Mouse (Mus musculus) liver, embryonic 15.5 days (tissue): ENCODE results near the gene Foxk2. TPM values are rescaled to one million over a fixed set of nuclear protein-coding genes. Genes with fewer than 3 reads are reported as not detected.
"Not testable (repeated sequence)": the region's sequence is repeated elsewhere in the genome, so short reads cannot be mapped to it uniquely, and the experiment has no call there.

Experiments
- ATAC-seq: fragments of 200-750 bp; cut with Nextera tagmentation; 2 replicates; pipeline ENCODE4 v1.8.0; 2017; ENCODE audit warnings: moderate number of reproducible peaks, mild to moderate bottlenecking, moderate library complexity; ENCODE audit not compliant: insufficient read depth
- H3K27ac ChIP-seq: fragments of 300-500 bp; sonication (generic); replicated peaks from 2 replicates; pipeline ENCODE4 v1.5.1; 2015; ENCODE audit warnings: mild to moderate bottlenecking, inconsistent platforms
- H3K27me3 ChIP-seq: fragments of 300-500 bp; sonication (generic); 2 replicates; pipeline ENCODE4 v1.6.1; 2015; ENCODE audit warnings: mild to moderate bottlenecking, inconsistent platforms
- H3K36me3 ChIP-seq: fragments of 300-500 bp; sonication (generic); replicated peaks from 2 replicates; pipeline ENCODE4 v1.6.1; 2015; ENCODE audit warnings: moderate library complexity, mild to moderate bottlenecking, inconsistent platforms
- H3K4me1 ChIP-seq: fragments of 300-500 bp; sonication (generic); replicated peaks from 2 replicates; pipeline ENCODE4 v1.6.1; 2015; ENCODE audit warnings: inconsistent platforms
- H3K4me2 ChIP-seq: fragments of 300-500 bp; sonication (generic); 2 replicates; pipeline ENCODE4 v1.6.1; 2015; ENCODE audit warnings: moderate library complexity, mild to moderate bottlenecking, inconsistent platforms
- H3K4me3 ChIP-seq: fragments of 300-500 bp; sonication (generic); replicated peaks from 2 replicates; pipeline ENCODE4 v1.5.1; 2015; ENCODE audit warnings: mild to moderate bottlenecking, inconsistent platforms
- H3K9ac ChIP-seq: fragments of 300-500 bp; sonication (generic); 2 replicates; pipeline ENCODE4 v1.6.1; 2015; ENCODE audit warnings: moderate library complexity, mild to moderate bottlenecking, inconsistent platforms
- H3K9me3 ChIP-seq: fragments of 300-500 bp; sonication (generic); replicated peaks from 2 replicates; pipeline ENCODE4 v1.6.1; 2016; ENCODE audit warnings: inconsistent platforms
- WGBS: fragments of 180-500 bp; shearing (Covaris S2); methylation state at CpG from one replicate; pipeline ENCODE4 v1.1.7; 2015; ENCODE audit warnings: mixed read lengths; ENCODE audit not compliant: insufficient replicate concordance; 5-methylcytosine and 5-hydroxymethylcytosine counted together
- polyA plus RNA-seq: library from polyadenylated mRNA; unstranded; fragments of >200 nt; fragmentation: Nextera tagmentation; extraction: Ambion mirVana; gene quantifications from 2 replicates; pipeline ENCODE4 v1.2.1, GENCODE M21; 2015

The Foxk2 gene
- polyA plus RNA-seq, 1 experiment from 2014 or later = 2.8 TPM

GRCm38 (mm10) chr11:121339647-121340046, 79.9 kb downstream of the Foxk2 start:
- Histone ChIP-seq H3K9me3 (no peaks in the 10 kb centered on the region), H3K9ac (no peak overlapping the region), H3K4me1 (peaks cover 25% of the 10 kb centered on the region), H3K4me2 (no peak overlapping the region), H3K27ac (0 out of 2 replicates have a peak overlapping the region, but pooled peaks have one; percentile 38), H3K4me3 (no peak overlapping the region), H3K36me3 (peaks cover 55% of the 10 kb centered on the region), H3K27me3 (no peaks in the 10 kb centered on the region)
- WGBS = 50% methylated on average over 1 of the region's 1 CpGs
- ATAC-seq = no peak

DNA sequence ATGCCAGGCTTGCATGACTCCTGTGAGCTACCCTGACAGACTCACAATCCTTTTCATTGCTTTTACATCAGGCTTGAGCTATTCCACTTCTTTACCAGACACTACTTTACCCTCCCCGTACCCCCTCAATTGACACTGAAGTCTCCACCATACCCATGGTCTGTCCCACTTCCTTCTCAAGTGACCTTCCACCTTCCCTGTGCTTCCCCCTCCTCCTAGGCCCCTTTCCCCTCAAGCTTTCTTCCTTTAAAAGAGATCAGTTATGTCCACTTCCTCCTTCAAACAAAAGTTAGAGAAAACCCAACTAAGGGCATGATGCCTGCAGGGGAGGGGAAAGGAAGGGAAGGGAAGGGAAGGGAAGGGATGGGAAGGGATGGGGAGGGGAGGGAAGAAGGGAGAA, 80.5 kb downstream of the Foxk2 start:
- ATAC-seq = no peak
- Histone ChIP-seq H3K27ac (0 out of 2 replicates have a peak overlapping the region, but pooled peaks have one; percentile 38), H3K9me3 (no peaks in the 10 kb centered on the region), H3K4me2 (no peak overlapping the region), H3K9ac (no peak overlapping the region), H3K4me1 (peaks cover 25% of the 10 kb centered on the region), H3K36me3 (peaks cover 54% of the 10 kb centered on the region), H3K27me3 (no peaks in the 10 kb centered on the region), H3K4me3 (no peak overlapping the region)
- WGBS = 60% methylated on average over 1 of the region's 1 CpGs

DNA sequence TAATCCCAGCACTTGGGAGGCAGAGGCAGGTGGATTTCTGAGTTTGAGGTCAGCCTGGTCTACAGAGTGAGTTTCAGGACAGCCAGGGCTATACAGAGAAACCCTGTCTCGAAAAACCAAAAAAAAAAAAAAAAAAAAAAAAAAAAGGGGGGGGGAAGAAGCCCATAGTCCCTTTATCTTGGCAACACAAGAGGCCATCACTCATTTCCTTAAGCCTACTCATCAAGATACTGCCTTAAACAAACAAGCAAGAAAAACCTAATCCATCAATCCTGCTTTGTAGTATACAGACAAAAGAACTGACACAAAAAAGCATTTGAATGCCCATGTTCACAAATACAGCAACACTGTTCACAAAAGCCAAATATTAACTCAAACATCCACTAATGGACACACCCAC, 82.6 kb downstream of the Foxk2 start:
- not testable (repeated sequence) for H3K9ac ChIP-seq, H3K9me3 ChIP-seq, H3K4me3 ChIP-seq, H3K27me3 ChIP-seq, H3K4me2 ChIP-seq, H3K27ac ChIP-seq, ATAC-seq
- WGBS = 30% methylated on average over 1 of the region's 1 CpGs
- Histone ChIP-seq H3K4me1 (peaks cover 25% of the 10 kb centered on the region), H3K36me3 (peaks cover 52% of the 10 kb centered on the region)

DNA sequence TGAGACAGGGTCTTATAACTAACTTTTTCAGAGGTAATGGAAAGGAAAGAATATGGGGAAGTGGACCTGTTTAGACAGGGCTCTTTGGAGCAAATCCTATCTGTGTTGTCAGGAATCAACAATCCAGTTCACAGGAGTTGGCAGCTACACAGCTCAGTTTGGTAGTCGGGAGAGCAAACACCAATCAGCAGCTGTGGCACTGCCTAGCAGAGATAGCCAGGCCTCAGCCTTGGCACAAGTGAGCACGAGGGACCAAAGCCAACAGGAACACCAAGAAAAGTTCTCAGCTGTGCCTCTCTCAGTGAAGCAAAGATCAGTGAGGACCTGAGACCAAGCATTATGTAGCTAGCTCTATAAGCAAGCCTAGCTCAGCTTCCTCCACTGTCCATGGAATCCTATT, 87.2 kb downstream of the Foxk2 start:
- no peak overlapping the region for H3K9ac ChIP-seq
- ATAC-seq = no peak
- no peaks in the 10 kb centered on the region for H3K27me3 ChIP-seq
- no peak overlapping the region for H3K4me3 ChIP-seq
- no peak overlapping the region for H3K27ac ChIP-seq
- peaks cover 56% of the 10 kb centered on the region for H3K36me3 ChIP-seq
- H3K4me2 ChIP-seq = no peak overlapping the region
- peaks cover 19% of the 10 kb centered on the region for H3K4me1 ChIP-seq
- WGBS = 68% methylated on average over 2 of the region's 2 CpGs
- no peaks in the 10 kb centered on the region for H3K9me3 ChIP-seq

DNA sequence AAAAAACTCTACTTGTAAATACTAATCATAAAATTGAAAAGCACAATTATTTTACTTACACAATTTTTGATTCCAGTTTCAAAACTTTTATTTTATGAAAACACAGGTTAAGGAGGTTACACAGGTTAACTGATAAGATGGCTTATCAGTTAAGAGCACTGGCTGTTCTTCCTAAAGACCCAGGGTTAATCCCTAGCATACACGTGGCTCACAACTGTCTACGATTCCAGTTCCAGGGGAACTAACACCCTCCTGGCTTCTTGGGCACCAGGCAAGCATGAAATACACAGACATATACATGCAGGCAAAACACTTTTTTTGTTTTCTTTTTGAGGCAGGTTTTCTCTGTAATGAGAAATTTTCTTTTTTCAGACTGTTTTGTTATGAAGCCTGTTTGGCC, 88.4 kb downstream of the Foxk2 start:
- H3K4me1 ChIP-seq = peaks cover 26% of the 10 kb centered on the region
- WGBS = 70% methylated on average over 2 of the region's 2 CpGs
- no peak overlapping the region for H3K27ac ChIP-seq
- no peak overlapping the region for H3K9ac ChIP-seq
- no peaks in the 10 kb centered on the region for H3K27me3 ChIP-seq
- H3K4me2 ChIP-seq = no peak overlapping the region
- ATAC-seq = no peak
- no peaks in the 10 kb centered on the region for H3K9me3 ChIP-seq
- H3K36me3 ChIP-seq = peaks cover 57% of the 10 kb centered on the region
- H3K4me3 ChIP-seq = no peak overlapping the region

- 73% methylated on average over 3 of the region's 3 CpGs for WGBS
- H3K27ac ChIP-seq, ATAC-seq, H3K9me3 ChIP-seq, H3K4me2 ChIP-seq, H3K9ac ChIP-seq, H3K27me3 ChIP-seq, H3K4me3 ChIP-seq: not testable (repeated sequence)
- H3K36me3 ChIP-seq = peaks cover 53% of the 10 kb centered on the region
- H3K4me1 ChIP-seq = peaks cover 26% of the 10 kb centered on the region
These were observed 88.9 kb downstream of the Foxk2 start for GRCm38 (mm10) chr11:121348727-121349126.

DNA sequence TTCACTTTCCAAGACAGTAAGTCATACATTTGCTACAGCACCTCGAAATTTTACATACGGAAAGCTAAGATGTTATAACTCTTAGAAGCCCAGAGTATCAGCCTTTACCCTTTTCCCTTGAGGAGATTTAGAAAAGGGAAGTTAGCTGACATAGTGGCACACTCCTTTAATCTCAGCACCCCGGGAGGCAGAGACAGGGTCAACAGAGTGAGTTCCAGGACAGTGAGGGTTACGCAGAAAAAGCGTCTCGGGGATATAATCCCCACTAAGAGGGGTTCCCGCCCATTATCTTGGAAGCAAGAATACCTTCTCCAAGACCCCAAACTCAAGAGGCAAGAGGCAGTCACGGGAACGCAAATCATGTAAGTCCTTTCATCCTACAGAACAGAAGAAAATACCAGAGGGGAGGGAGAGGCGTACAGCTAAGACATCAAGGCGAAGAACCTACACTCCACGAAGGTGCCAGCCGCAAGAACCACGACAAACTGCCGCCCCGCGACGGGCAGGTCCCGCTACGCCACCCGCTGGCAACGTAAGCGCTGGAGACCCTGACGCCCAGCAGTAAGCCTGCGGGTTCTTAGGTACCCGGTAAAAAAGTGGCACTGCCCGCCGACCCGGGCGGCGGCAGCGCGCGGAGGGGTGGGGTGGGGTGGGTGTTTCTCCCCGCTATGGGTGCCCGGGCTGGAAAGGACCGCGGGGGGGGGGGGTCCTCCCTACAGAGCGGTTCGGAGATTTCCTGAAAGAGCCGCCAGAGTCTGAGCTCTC, 93.7 kb downstream of the Foxk2 start:
- peak overlapping the region; percentile 96 for H3K4me3 ChIP-seq
- no peaks in the 10 kb centered on the region for H3K9me3 ChIP-seq
- peaks cover 36% of the 10 kb centered on the region for H3K4me1 ChIP-seq
- H3K27ac ChIP-seq = peak overlapping the region; percentile 89
- H3K4me2 ChIP-seq = peak overlapping the region; percentile 86
- WGBS = 1% methylated on average over 41 of the region's 41 CpGs
- peak; percentile 45 for ATAC-seq
- peak overlapping the region; percentile 94 for H3K9ac ChIP-seq
- 0 out of 2 replicates have a peak, but pooled peaks cover 3% of the 10 kb centered on the region for H3K27me3 ChIP-seq
- H3K36me3 ChIP-seq = peaks cover 20% of the 10 kb centered on the region

DNA sequence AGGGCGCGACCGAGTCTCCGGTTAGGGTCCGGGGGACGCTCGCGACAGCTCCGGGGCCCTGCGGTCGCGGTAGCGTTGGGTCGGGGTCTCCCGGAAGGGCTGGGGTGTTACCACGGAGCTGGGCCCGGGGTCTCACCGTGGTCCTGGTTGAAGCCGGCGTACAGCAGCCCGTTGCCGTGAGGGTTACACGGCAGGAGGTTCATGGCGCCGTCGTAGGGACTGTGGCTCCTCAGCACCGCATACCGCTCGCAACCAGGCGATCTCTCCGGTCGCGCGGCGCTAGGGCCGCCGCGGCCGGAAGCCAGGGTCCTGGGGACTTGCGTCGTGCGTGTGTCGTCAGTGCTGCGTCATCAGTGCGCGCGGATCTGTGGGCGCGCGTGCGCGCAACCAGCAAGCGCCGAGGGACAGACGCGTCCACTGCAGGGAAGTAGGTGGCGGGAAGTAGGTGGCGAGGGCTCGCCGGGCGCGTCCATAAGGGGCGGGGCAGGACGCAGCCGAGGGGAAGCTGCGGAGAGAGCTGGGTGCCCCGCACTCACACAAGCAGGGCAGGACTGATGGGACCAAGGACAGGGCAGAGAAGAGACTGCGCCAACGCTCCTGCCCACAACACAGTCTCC, 94.4 kb downstream of the Foxk2 start, which contains the start of gene Wdr45b:
TSS of gene Wdr45b (minus strand) at position 355 of the 617 bp plus-strand sequence.
- peaks cover 36% of the 10 kb centered on the region for H3K4me1 ChIP-seq
- no peaks in the 10 kb centered on the region for H3K9me3 ChIP-seq
- H3K36me3 ChIP-seq = peaks cover 14% of the 10 kb centered on the region
- under 1% methylated on average over 69 of the region's 69 CpGs for WGBS
- ATAC-seq = peak; percentile 96
- H3K27ac ChIP-seq = peak within 1 kb of the TSS; percentile 89
- peak within 1 kb of the TSS; percentile 86 for H3K4me2 ChIP-seq
- peak within 1 kb of the TSS; percentile 94 for H3K9ac ChIP-seq
- 0 out of 2 replicates have a peak, but pooled peaks cover 4% of the 10 kb centered on the region for H3K27me3 ChIP-seq
- H3K4me3 ChIP-seq = peak within 1 kb of the TSS; percentile 96

Other genes starting within 250 kb of the Foxk2 start
- gene Cd7, start 220.6 kb upstream of the Foxk2 start, polyA plus RNA-seq = 0.70 and 0.97 TPM in 2 replicates
- gene Sectm1b, start 196.4 kb upstream of the Foxk2 start, polyA plus RNA-seq = 0.08 and 0.23 TPM in 2 replicates
- gene Sectm1a, start 178.8 kb upstream of the Foxk2 start, polyA plus RNA-seq = 0.68 and 1.7 TPM in 2 replicates
- 0.06 and 0.07 TPM in 2 replicates for gene Tex19.2, start 141.3 kb upstream of the Foxk2 start, polyA plus RNA-seq
- gene Tex19.1, start 113.8 kb upstream of the Foxk2 start, polyA plus RNA-seq = 0.09 TPM in 1 of 2 replicates, not detected in the other
- gene Uts2r, start 99.7 kb upstream of the Foxk2 start, polyA plus RNA-seq = 0.05 and 0.13 TPM in 2 replicates
- gene Hexdc, start 55.6 kb upstream of the Foxk2 start, polyA plus RNA-seq = 3.0 and 3.7 TPM in 2 replicates
- gene Ogfod3, start 55.3 kb upstream of the Foxk2 start, polyA plus RNA-seq = 14.3 and 16.3 TPM in 2 replicates
- 20.5 and 20.7 TPM in 2 replicates for gene Cybc1, start 30.7 kb upstream of the Foxk2 start, polyA plus RNA-seq
- gene Narf, start 22.7 kb upstream of the Foxk2 start, polyA plus RNA-seq = 117 and 136 TPM in 2 replicates
- 18.5 and 20.1 TPM in 2 replicates for gene Wdr45b, start 94.5 kb downstream of the Foxk2 start, polyA plus RNA-seq
- gene Rab40b, start 128.3 kb downstream of the Foxk2 start, polyA plus RNA-seq = 1.3 and 1.4 TPM in 2 replicates
- 27.3 and 28.1 TPM in 2 replicates for gene Fn3krp, start 161.4 kb downstream of the Foxk2 start, polyA plus RNA-seq
- gene Fn3k, start 174.9 kb downstream of the Foxk2 start, polyA plus RNA-seq = 43.7 and 46.6 TPM in 2 replicates
- gene Tbcd, start 192.0 kb downstream of the Foxk2 start, polyA plus RNA-seq = 20.2 and 22.7 TPM in 2 replicates